Mouse (Mus musculus) Patski (cell line): Measurements from ENCODE around the gene Cacna1e. TPM values are rescaled to one million over a fixed set of nuclear protein-coding genes. Genes with fewer than 3 reads are reported as not detected.

Experiments used
- ATAC-seq: fragments of 100-300 bp; one replicate; pipeline ENCODE4 v1.8.0; 2021
- CTCF ChIA-PET: fragments of 350-600 bp; sonication (Branson Sonifier 250); formaldehyde crosslinking; loops from one replicate; lab custom pipeline; 2022; ENCODE audit warnings: inconsistent platforms; lab: Charles Lee
- POLR2A ChIA-PET: fragments of 350-600 bp; sonication (Branson Sonifier 250); formaldehyde crosslinking; loops from one replicate; lab custom pipeline; 2022; ENCODE audit warnings: antibody characterized with exemption, inconsistent platforms; lab: Charles Lee
- DNase-seq: peaks from one replicate; pipeline ENCODE4 v3.0.0-alpha.2; 2011; ENCODE audit warnings: low read depth, low spot score
- H3K27me3 ChIP-seq: fragments of 371-371 bp; one replicate; pipeline ENCODE4 v1.5.1; 2021
- CTCF ChIP-seq: fragments of 100-300 bp; IDR thresholded peaks from one replicate; pipeline ENCODE4 v1.5.1; 2021
- in situ Hi-C: fragments of 300-500 bp; cut with MboI; formaldehyde crosslinking; loops from 3 replicates; pipeline ENCODE4 v1.11.1; 2018; ENCODE audit warnings: low pct_unique_long_range_greater_than_20kb, mixed read lengths
- polyA plus RNA-seq: library from polyadenylated mRNA; unstranded; gene quantifications from one replicate; pipeline ENCODE4 v1.2.3, GENCODE M21; 2021

Cacna1e gene
- polyA plus RNA-seq, 1 experiment from 2014 or later = not detected

DNA sequence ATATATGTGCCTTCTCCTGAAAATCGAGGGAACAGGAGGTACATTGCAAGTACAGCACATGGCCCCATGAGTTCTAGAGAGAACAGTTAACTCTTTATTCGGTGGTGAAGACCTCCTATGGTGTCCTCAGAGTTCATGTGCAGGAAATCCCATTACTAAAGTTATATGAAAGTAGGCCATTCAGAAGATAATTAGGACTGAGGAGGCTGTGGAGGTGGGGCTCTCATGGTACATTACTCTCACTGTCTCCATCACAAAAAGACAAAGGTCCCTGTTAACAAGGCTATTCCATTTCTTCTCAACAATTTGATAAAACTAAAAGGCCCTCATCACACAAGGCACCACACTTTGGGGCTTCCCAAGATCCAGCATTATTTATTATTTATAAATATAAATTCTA is 475.2 kb downstream of the Cacna1e start:
- ChIA-PET CTCF (no interaction called here), POLR2A (no interaction called here)
- TF ChIP-seq CTCF = no peak
- ATAC-seq (no peak), DNase-seq (no peak)
- peaks cover 8% of the 10 kb centered on the region for H3K27me3 ChIP-seq
- in situ Hi-C loops = no loop called here

DNA sequence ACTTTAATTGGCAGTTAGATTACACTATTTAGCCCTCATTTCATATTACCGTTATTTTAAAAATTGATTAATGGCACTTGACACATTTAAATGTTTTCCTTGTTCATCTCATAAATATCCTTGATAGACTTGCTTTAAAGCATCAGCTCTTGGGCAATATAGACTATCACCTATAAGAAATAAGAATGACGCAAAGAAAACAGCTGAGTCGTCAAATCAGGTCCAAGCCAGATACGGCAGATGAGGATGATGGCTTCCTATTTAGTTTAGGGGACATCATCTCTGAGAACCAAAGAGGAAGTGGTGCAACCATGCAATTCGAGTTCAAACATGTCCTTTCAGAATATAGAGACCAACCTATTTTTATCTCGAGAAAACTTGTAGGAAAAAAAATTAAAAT is 492.3 kb downstream of the Cacna1e start:
- DNase-seq = no peak
- CTCF ChIA-PET = no interaction called here
- in situ Hi-C loops = no loop called here
- no peak for ATAC-seq
- TF ChIP-seq CTCF = no peak
- peaks cover 23% of the 10 kb centered on the region for H3K27me3 ChIP-seq
- POLR2A ChIA-PET = no interaction called here

Other genes with a start within 250 kb of the Cacna1e start
- 43.2 TPM for gene Ier5, start 215.1 kb upstream of the Cacna1e start, polyA plus RNA-seq